ENCODE assay signal across 9 mouse cellular contexts in genomic region chr19:44988321-44988720, GRCm38 (mm10). TPM values are rescaled to one million over a fixed set of nuclear protein-coding genes. Genes with fewer than 3 reads are reported as not detected.
DNase-seq lines count a peak whose midpoint lies in the region; ATAC-seq lines count a peak whose summit lies in the region.
"Had no signal": no experiment of that assay in that cellular context is flagged by ENCODE, and none has a peak within 500 bp of the region (broad histone marks: within the 10 kb centered on the region; RNA-seq: fewer than 3 reads in every experiment).

No protein-coding gene starts in this region.

- H3K9ac ChIP-seq in heart, embryonic 15.5 days, result peak overlapping the region; percentile 73; the same call in 1 of the 2 replicates
- H3K9ac ChIP-seq in embryonic facial prominence, embryonic 13.5 days, result peak overlapping the region; percentile 78
- peak overlapping the region; percentile 91 for H3K9ac ChIP-seq in hindbrain, embryonic 16.5 days (ENCODE audit: low read depth, low read length)
- peak overlapping the region; percentile 84 for H3K9ac ChIP-seq in midbrain, embryonic 14.5 days (replicated peaks; ENCODE audit: low read length)

- no peaks in the 10 kb centered on the region for H3K36me3 ChIP-seq in heart, embryonic 15.5 days
- H3K36me3 ChIP-seq in embryonic facial prominence, embryonic 13.5 days, result peaks cover 14% of the 10 kb centered on the region; the same call in 1 of the 2 replicates
- H3K36me3 ChIP-seq in hindbrain, embryonic 16.5 days (ENCODE audit: control insufficient read depth, insufficient read depth, low read length), result peaks cover 8% of the 10 kb centered on the region
- H3K36me3 ChIP-seq in midbrain, embryonic 14.5 days (ENCODE audit: control insufficient read depth, insufficient read depth, low read length), result peaks cover 14% of the 10 kb centered on the region

- H3K4me2 ChIP-seq in heart, embryonic 15.5 days, result peak overlapping the region; percentile 100
- H3K4me2 ChIP-seq in embryonic facial prominence, embryonic 13.5 days, result peak overlapping the region; percentile 89
- peak overlapping the region; percentile 84 for H3K4me2 ChIP-seq in hindbrain, embryonic 16.5 days (ENCODE audit: low read length)
- H3K4me2 ChIP-seq in midbrain, embryonic 14.5 days (ENCODE audit: low read length), result peak overlapping the region; percentile 70

- peak overlapping the region; percentile 74 for H3K4me3 ChIP-seq in heart, embryonic 15.5 days
- H3K4me3 ChIP-seq in embryonic facial prominence, embryonic 13.5 days, result peak overlapping the region; percentile 77
- H3K4me3 ChIP-seq in hindbrain, embryonic 16.5 days (ENCODE audit: low read length), result peak overlapping the region; percentile 77
- H3K4me3 ChIP-seq in midbrain, embryonic 14.5 days (replicated peaks; ENCODE audit: low read depth, low read length), result peak overlapping the region; percentile 80

- 29% methylated on average over 9 of the region's 9 CpGs for WGBS in heart, embryonic 15.5 days
- WGBS in embryonic facial prominence, embryonic 13.5 days, result 24% methylated on average over 9 of the region's 9 CpGs
- 32% methylated on average over 9 of the region's 9 CpGs for WGBS in hindbrain, embryonic 16.5 days
- WGBS in midbrain, embryonic 14.5 days, result 21% methylated on average over 9 of the region's 9 CpGs

- no peaks in the 10 kb centered on the region for H3K9me3 ChIP-seq in heart, embryonic 15.5 days (replicated peaks)
- H3K9me3 ChIP-seq in embryonic facial prominence, embryonic 13.5 days, result no peaks in the 10 kb centered on the region
- H3K9me3 ChIP-seq in hindbrain, embryonic 16.5 days (ENCODE audit: control insufficient read depth, low read length), result no peaks in the 10 kb centered on the region
- no peaks in the 10 kb centered on the region for H3K9me3 ChIP-seq in midbrain, embryonic 14.5 days (ENCODE audit: control insufficient read depth, low read length)

- no peak for DNase-seq in heart, postnatal 4 days
- DNase-seq in midbrain, embryonic 14.5 days, result no peak
- DNase-seq in thymus, adult 18-20 months, result no peak
- no peak for DNase-seq in ovary, postnatal 14 days (ENCODE audit: low spot score)
- no peak for DNase-seq in right cerebral cortex, postnatal 25 days
- DNase-seq: gastrocnemius, postnatal 25 days had no signal

- no peak overlapping the region for H3K27ac ChIP-seq in heart, embryonic 15.5 days
- peak overlapping the region; percentile 34 for H3K27ac ChIP-seq in embryonic facial prominence, embryonic 13.5 days
- peak overlapping the region; percentile 76; the same call in 1 of the 2 replicates for H3K27ac ChIP-seq in hindbrain, embryonic 16.5 days (ENCODE audit: low read depth, low read length)
- 0 out of 2 replicates have a peak overlapping the region, but pooled peaks have one; percentile 73 for H3K27ac ChIP-seq in midbrain, embryonic 14.5 days (replicated peaks; ENCODE audit: low read depth, low read length)

- 0 out of 2 replicates have a peak, but pooled peaks cover 9% of the 10 kb centered on the region for H3K27me3 ChIP-seq in heart, embryonic 15.5 days
- H3K27me3 ChIP-seq in embryonic facial prominence, embryonic 13.5 days, result no peaks in the 10 kb centered on the region
- H3K27me3 ChIP-seq in hindbrain, embryonic 16.5 days (replicated peaks; ENCODE audit: control insufficient read depth, insufficient read depth, low read length), result no peaks in the 10 kb centered on the region
- H3K27me3 ChIP-seq in midbrain, embryonic 14.5 days (ENCODE audit: control insufficient read depth, insufficient read depth, low read length), result no peaks in the 10 kb centered on the region

- peaks cover 19% of the 10 kb centered on the region for H3K4me1 ChIP-seq in heart, embryonic 15.5 days (replicated peaks)
- H3K4me1 ChIP-seq in embryonic facial prominence, embryonic 13.5 days, result peaks cover 31% of the 10 kb centered on the region
- H3K4me1 ChIP-seq in hindbrain, embryonic 16.5 days (ENCODE audit: control insufficient read depth, insufficient read depth, low read depth, low read length), result peaks cover 14% of the 10 kb centered on the region
- peaks cover 23% of the 10 kb centered on the region for H3K4me1 ChIP-seq in midbrain, embryonic 14.5 days (ENCODE audit: control insufficient read depth, insufficient read depth, low read length)

- ATAC-seq in heart, embryonic 15.5 days (replicated peaks; ENCODE audit: insufficient number of reproducible peaks, insufficient read depth, low FRiP score, low read depth), result no peak
- no peak for ATAC-seq in embryonic facial prominence, embryonic 13.5 days (ENCODE audit: insufficient number of reproducible peaks, insufficient read depth, low FRiP score, low TSS enrichment, low read depth)
- no peak; the same call in 1 of the 2 replicates for ATAC-seq in hindbrain, embryonic 16.5 days
- no peak for ATAC-seq in midbrain, embryonic 14.5 days (ENCODE audit: low FRiP score, low TSS enrichment)

RNA-seq across cellular contexts. Expression of gene Sema4g, which starts 0.6 kb away (rescaled TPM):
- polyA plus RNA-seq in heart, embryonic 15.5 days (2015; fragmentation: Nextera tagmentation; extraction: Ambion mirVana), result 0.50 and 1.1 TPM in 2 replicates
- total RNA-seq in heart, postnatal 4 days (2021), result 1 to 10 TPM; 1.2 to 2.0 TPM
- polyA plus RNA-seq in embryonic facial prominence, embryonic 13.5 days (2015; fragmentation: Nextera tagmentation; extraction: Ambion mirVana), result 7.1 and 7.6 TPM in 2 replicates
- 18.0 and 18.7 TPM in 2 replicates for polyA plus RNA-seq in hindbrain, embryonic 16.5 days (2015; fragmentation: Nextera tagmentation; extraction: Ambion mirVana)
- polyA plus RNA-seq in midbrain, embryonic 14.5 days (2014; fragmentation: Nextera tagmentation; extraction: Ambion mirVana), result 17.6 and 18.6 TPM in 2 replicates

RNA-seq across cellular contexts. Expression of gene Twnk, which starts 17.1 kb away (rescaled TPM):
- polyA plus RNA-seq in heart, embryonic 15.5 days (2015; fragmentation: Nextera tagmentation; extraction: Ambion mirVana), result 19.4 TPM in 2 replicates
- 10 to 100 TPM; 12.3 to 14.4 TPM for total RNA-seq in heart, postnatal 4 days (2021)
- polyA plus RNA-seq in embryonic facial prominence, embryonic 13.5 days (2015; fragmentation: Nextera tagmentation; extraction: Ambion mirVana), result 27.0 and 28.5 TPM in 2 replicates
- 12.4 and 15.5 TPM in 2 replicates for polyA plus RNA-seq in hindbrain, embryonic 16.5 days (2015; fragmentation: Nextera tagmentation; extraction: Ambion mirVana)
- 9.7 and 10.3 TPM in 2 replicates for polyA plus RNA-seq in midbrain, embryonic 14.5 days (2014; fragmentation: Nextera tagmentation; extraction: Ambion mirVana)

RNA-seq across cellular contexts. Expression of gene Mrpl43, which starts 17.9 kb away (rescaled TPM):
- 60.2 and 60.7 TPM in 2 replicates for polyA plus RNA-seq in heart, embryonic 15.5 days (2015; fragmentation: Nextera tagmentation; extraction: Ambion mirVana)
- total RNA-seq in heart, postnatal 4 days (2021), result 10 to 100 TPM; 45.3 to 45.5 TPM
- 72.6 and 81.2 TPM in 2 replicates for polyA plus RNA-seq in embryonic facial prominence, embryonic 13.5 days (2015; fragmentation: Nextera tagmentation; extraction: Ambion mirVana)
- polyA plus RNA-seq in hindbrain, embryonic 16.5 days (2015; fragmentation: Nextera tagmentation; extraction: Ambion mirVana), result 90.1 and 98.4 TPM in 2 replicates
- polyA plus RNA-seq in midbrain, embryonic 14.5 days (2014; fragmentation: Nextera tagmentation; extraction: Ambion mirVana), result 77.8 and 92.4 TPM in 2 replicates

RNA-seq across cellular contexts. Expression of gene Lzts2, which starts 25.9 kb away (rescaled TPM):
- polyA plus RNA-seq in heart, embryonic 15.5 days (2015; fragmentation: Nextera tagmentation; extraction: Ambion mirVana), result 44.5 and 56.9 TPM in 2 replicates
- 10 to 100 TPM; 52.6 to 68.0 TPM for total RNA-seq in heart, postnatal 4 days (2021)
- polyA plus RNA-seq in embryonic facial prominence, embryonic 13.5 days (2015; fragmentation: Nextera tagmentation; extraction: Ambion mirVana), result 64.6 and 73.3 TPM in 2 replicates
- polyA plus RNA-seq in hindbrain, embryonic 16.5 days (2015; fragmentation: Nextera tagmentation; extraction: Ambion mirVana), result 14.8 and 18.7 TPM in 2 replicates
- 16.1 and 21.5 TPM in 2 replicates for polyA plus RNA-seq in midbrain, embryonic 14.5 days (2014; fragmentation: Nextera tagmentation; extraction: Ambion mirVana)

RNA-seq across cellular contexts. Expression of gene Pdzd7, which starts 57.2 kb away (rescaled TPM):
- 0.11 and 0.16 TPM in 2 replicates for polyA plus RNA-seq in heart, embryonic 15.5 days (2015; fragmentation: Nextera tagmentation; extraction: Ambion mirVana)
- not detected for total RNA-seq in heart, postnatal 4 days (2021)
- 0.47 and 0.51 TPM in 2 replicates for polyA plus RNA-seq in embryonic facial prominence, embryonic 13.5 days (2015; fragmentation: Nextera tagmentation; extraction: Ambion mirVana)
- polyA plus RNA-seq in hindbrain, embryonic 16.5 days (2015; fragmentation: Nextera tagmentation; extraction: Ambion mirVana), result 3.0 and 3.2 TPM in 2 replicates
- 2.4 and 2.8 TPM in 2 replicates for polyA plus RNA-seq in midbrain, embryonic 14.5 days (2014; fragmentation: Nextera tagmentation; extraction: Ambion mirVana)
